Mouse (Mus musculus) embryonic fibroblast, embryonic 13.5 days (primary cell): ENCODE measurements around the gene Palm.

Experiments
- CTCF ChIP-seq: IDR thresholded peaks from 2 replicates; pipeline ENCODE4 v1.5.1; 2011; ENCODE audit warnings: mild to moderate bottlenecking, control low read depth, low read length, moderate library complexity, borderline replicate concordance; ENCODE audit not compliant: insufficient read depth
- POLR2A ChIP-seq: IDR thresholded peaks from 2 replicates; pipeline ENCODE4 v1.6.1; 2011; ENCODE audit warnings: low read depth, mild to moderate bottlenecking, control low read depth, low read length, moderate library complexity

DNA sequence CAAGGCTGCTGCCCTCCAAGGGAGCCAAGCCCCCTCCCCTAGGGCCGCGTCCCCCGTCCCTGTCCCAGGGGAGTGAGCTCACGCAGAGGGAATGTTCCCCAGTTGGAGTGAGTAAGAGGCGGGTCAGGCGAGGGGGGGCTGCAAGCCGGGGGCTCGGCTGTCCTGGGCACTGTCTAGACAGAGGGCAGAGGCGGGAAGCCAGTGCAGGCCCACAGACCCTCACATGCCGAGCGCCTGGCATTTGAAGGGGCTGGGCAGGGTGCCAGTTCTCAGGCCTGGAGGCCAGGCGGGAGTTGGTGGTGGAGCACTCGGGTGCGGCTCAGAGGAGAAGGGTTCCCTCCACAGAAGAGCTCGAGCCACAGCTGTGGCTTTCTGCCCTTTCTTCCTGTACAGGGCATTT lies 15.4 kb upstream of the Palm start:
- TF ChIP-seq POLR2A (no peak), CTCF (no peak)
